Mouse (Mus musculus): ENCODE data around the gene Chst11.

DNA sequence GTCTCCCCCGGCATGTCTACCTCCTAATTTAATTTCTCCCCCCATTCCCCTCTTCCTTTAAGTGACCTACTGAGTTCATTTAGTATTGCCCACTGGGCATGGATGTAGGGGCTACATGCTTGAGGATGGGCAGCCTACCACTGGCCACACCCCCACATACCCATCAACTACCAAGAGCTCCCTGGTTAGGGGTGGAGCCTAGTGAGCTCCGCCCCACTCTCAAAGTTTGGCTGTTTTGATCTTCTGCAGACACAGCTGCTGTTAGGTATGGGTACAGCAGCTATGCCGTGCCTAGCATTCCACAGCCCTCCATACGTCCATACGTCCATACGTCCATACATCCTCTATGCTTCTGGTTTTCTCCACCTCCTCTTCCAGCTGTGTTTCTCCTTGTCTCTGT is 123.6 kb downstream of the Chst11 start:
- TF ChIP-seq POLR2A (IDR thresholded peaks at IDR 0.05; ENCODE audit: borderline replicate concordance, extremely low read depth, low read depth, low read length) (no peak), CTCF (IDR thresholded peaks at IDR 0.05; ENCODE audit: insufficient read depth, low read length) (no peak)
